Comparison of ENCODE assay signal across 15 mouse cellular contexts in genomic region chr11:105934816-105935215, GRCm38 (mm10). TPM values are rescaled to one million over a fixed set of nuclear protein-coding genes. Genes with fewer than 3 reads are reported as not detected.
DNase-seq lines count a peak whose midpoint lies in the region; ATAC-seq and TF ChIP-seq lines count a peak whose summit lies in the region.
"Had no signal": no experiment of that assay in that cellular context is flagged by ENCODE, and none has a peak within 500 bp of the region (broad histone marks: within the 10 kb centered on the region; RNA-seq: fewer than 3 reads in every experiment).

No protein-coding gene starts in this region.

- H3K27me3 ChIP-seq in forebrain, embryonic 10.5 days (ENCODE audit: poor library complexity, severe bottlenecking): no peaks in the 10 kb centered on the region
- no peaks in the 10 kb centered on the region for H3K27me3 ChIP-seq in forebrain, postnatal 0 days (ENCODE audit: insufficient read depth, low read length)
- H3K27me3 ChIP-seq in testis, adult 2 months (ENCODE audit: control insufficient read depth, insufficient read depth, low read length): no peaks in the 10 kb centered on the region
- 0 out of 2 replicates have a peak, but pooled peaks cover 8% of the 10 kb centered on the region for H3K27me3 ChIP-seq in hindbrain, embryonic 13.5 days
- H3K27me3 ChIP-seq in cerebellum, adult 2 months (ENCODE audit: control insufficient read depth, insufficient read depth, low read length): no peaks in the 10 kb centered on the region
- no peaks in the 10 kb centered on the region for H3K27me3 ChIP-seq in kidney, embryonic 16.5 days (ENCODE audit: insufficient read depth, low read length)
- H3K27me3 ChIP-seq: stomach, embryonic 15.5 days had no signal

- no peaks in the 10 kb centered on the region for H3K9me3 ChIP-seq in forebrain, embryonic 10.5 days
- no peaks in the 10 kb centered on the region for H3K9me3 ChIP-seq in forebrain, postnatal 0 days (ENCODE audit: low read length)
- H3K9me3 ChIP-seq in hindbrain, embryonic 13.5 days: no peaks in the 10 kb centered on the region
- H3K9me3 ChIP-seq in kidney, embryonic 16.5 days (ENCODE audit: low read length): no peaks in the 10 kb centered on the region
- H3K9me3 ChIP-seq: stomach, embryonic 15.5 days had no signal

- H3K4me3 ChIP-seq in forebrain, embryonic 10.5 days: no peak overlapping the region
- H3K4me3 ChIP-seq in forebrain, postnatal 0 days (ENCODE audit: low read depth, low read length): no peak overlapping the region
- no peak overlapping the region for H3K4me3 ChIP-seq in testis, adult 2 months (ENCODE audit: control insufficient read depth, low read depth, low read length)
- no peak overlapping the region for H3K4me3 ChIP-seq in hindbrain, embryonic 13.5 days
- no peak overlapping the region for H3K4me3 ChIP-seq in cerebellum, adult 2 months (replicated peaks; ENCODE audit: insufficient read depth, low read depth, low read length)
- H3K4me3 ChIP-seq in kidney, embryonic 16.5 days (ENCODE audit: low read length): no peak overlapping the region
- H3K4me3 ChIP-seq: stomach, embryonic 15.5 days had no signal

- H3K27ac ChIP-seq in forebrain, embryonic 10.5 days: peak overlapping the region; percentile 65
- H3K27ac ChIP-seq in forebrain, postnatal 0 days (ENCODE audit: low read depth, low read length): no peak overlapping the region
- H3K27ac ChIP-seq in testis, adult 2 months (ENCODE audit: control insufficient read depth, insufficient read depth, low read depth, low read length): peak overlapping the region; percentile 50
- no peak overlapping the region for H3K27ac ChIP-seq in hindbrain, embryonic 13.5 days
- no peak overlapping the region for H3K27ac ChIP-seq in cerebellum, adult 2 months (ENCODE audit: insufficient read depth, low read length)
- no peak overlapping the region for H3K27ac ChIP-seq in kidney, embryonic 16.5 days (ENCODE audit: low read length)

- no peak overlapping the region for H3K9ac ChIP-seq in forebrain, postnatal 0 days
- 0 out of 2 replicates have a peak overlapping the region, but pooled peaks have one; percentile 29 for H3K9ac ChIP-seq in hindbrain, embryonic 13.5 days
- H3K9ac ChIP-seq in kidney, embryonic 16.5 days (replicated peaks; ENCODE audit: low read length): no peak overlapping the region
- H3K9ac ChIP-seq: stomach, embryonic 15.5 days had no signal

- no peak for TF ChIP-seq CTCF in forebrain, postnatal 0 days (IDR thresholded peaks at IDR 0.05; ENCODE audit: low read depth)
- TF ChIP-seq CTCF in testis, adult 2 months (IDR thresholded peaks at IDR 0.05; ENCODE audit: control insufficient read depth, insufficient read depth, insufficient replicate concordance, low read depth, low read length): no peak
- TF ChIP-seq CTCF in cerebellum, adult 2 months (IDR thresholded peaks at IDR 0.05; ENCODE audit: borderline replicate concordance, insufficient read depth, low read depth, low read length): no peak

- H3K4me2 ChIP-seq in forebrain, postnatal 0 days (ENCODE audit: low read depth): no peak overlapping the region
- no peak overlapping the region for H3K4me2 ChIP-seq in hindbrain, embryonic 13.5 days
- no peak overlapping the region for H3K4me2 ChIP-seq in kidney, embryonic 16.5 days (replicated peaks; ENCODE audit: low read depth, low read length)
- H3K4me2 ChIP-seq: stomach, embryonic 15.5 days had no signal

- H3K36me3 ChIP-seq in forebrain, embryonic 10.5 days (replicated peaks): no peaks in the 10 kb centered on the region; the same call in 1 of the 2 replicates
- peaks cover 8% of the 10 kb centered on the region; the same call in 1 of the 2 replicates for H3K36me3 ChIP-seq in forebrain, postnatal 0 days (ENCODE audit: insufficient read depth)
- H3K36me3 ChIP-seq in testis, adult 2 months (ENCODE audit: control insufficient read depth, insufficient read depth, low read length): no peaks in the 10 kb centered on the region
- H3K36me3 ChIP-seq in hindbrain, embryonic 13.5 days: peaks cover 14% of the 10 kb centered on the region
- H3K36me3 ChIP-seq in kidney, embryonic 16.5 days (ENCODE audit: insufficient read depth, low read length): no peaks in the 10 kb centered on the region
- H3K36me3 ChIP-seq: stomach, embryonic 15.5 days had no signal

- ATAC-seq in forebrain, postnatal 0 days: no peak
- ATAC-seq in hindbrain, embryonic 13.5 days (ENCODE audit: low FRiP score): no peak
- ATAC-seq in kidney, embryonic 16.5 days (ENCODE audit: low FRiP score, low TSS enrichment): no peak

- whole genome bisulfite sequencing in forebrain, embryonic 10.5 days: 54% methylated on average over 6 of the region's 6 CpGs
- WGBS in forebrain, postnatal 0 days: 41% methylated on average over 6 of the region's 6 CpGs
- WGBS in hindbrain, embryonic 13.5 days: 30% methylated on average over 6 of the region's 6 CpGs
- WGBS in cerebellum, adult 2 months: 41% methylated on average over 6 of the region's 6 CpGs
- 55% methylated on average over 6 of the region's 6 CpGs for WGBS in kidney, embryonic 16.5 days

- no peak for DNase-seq in forebrain, embryonic 10.5 days (ENCODE audit: extremely low spot score, low spot score)
- no peak for DNase-seq in forebrain, postnatal 0 days
- DNase-seq in testis, postnatal 10 days (ENCODE audit: low spot score): no peak
- no peak for DNase-seq in spleen, postnatal 14 days (ENCODE audit: low spot score in 2 of 2)
- DNase-seq in cerebellum, adult 2 months: no peak
- DNase-seq: cerebellum, postnatal 25 days; kidney, adult 18-20 months; layer of hippocampus, postnatal 36 days; lung, postnatal 10 days had no signal

- H3K4me1 ChIP-seq in forebrain, embryonic 10.5 days: peaks cover 22% of the 10 kb centered on the region
- no peaks in the 10 kb centered on the region; the same call in 1 of the 2 replicates for H3K4me1 ChIP-seq in forebrain, postnatal 0 days (ENCODE audit: insufficient read depth)
- no peaks in the 10 kb centered on the region; the same call in 1 of the 2 replicates for H3K4me1 ChIP-seq in testis, adult 2 months (ENCODE audit: control insufficient read depth, insufficient read depth, low read length)
- H3K4me1 ChIP-seq in hindbrain, embryonic 13.5 days (replicated peaks): peaks cover 16% of the 10 kb centered on the region
- H3K4me1 ChIP-seq in cerebellum, adult 2 months (ENCODE audit: control insufficient read depth, insufficient read depth, low read length): no peaks in the 10 kb centered on the region
- no peaks in the 10 kb centered on the region for H3K4me1 ChIP-seq in kidney, embryonic 16.5 days (ENCODE audit: insufficient read depth, low read length)
- H3K4me1 ChIP-seq: stomach, embryonic 15.5 days had no signal

- no peak for TF ChIP-seq POLR2A in testis, adult 2 months (IDR thresholded peaks at IDR 0.05; ENCODE audit: control insufficient read depth, low read depth, low read length)
- TF ChIP-seq POLR2A in cerebellum, adult 2 months (IDR thresholded peaks at IDR 0.05; ENCODE audit: borderline replicate concordance, insufficient read depth, low read length): no peak

RNA-seq across cellular contexts. Expression of gene Cyb561, which starts 18.3 kb away (rescaled TPM):
- polyA plus RNA-seq in forebrain, embryonic 10.5 days (2016; fragmentation: Nextera tagmentation; extraction: Ambion mirVana): 14.5 and 15.4 TPM in 2 replicates
- 41.9 and 55.8 TPM in 2 replicates for total RNA-seq in forebrain, postnatal 0 days (2014; rRNA removed)
- 40.7 and 62.7 TPM in 2 replicates for polyA plus RNA-seq in forebrain, postnatal 0 days (2015; fragmentation: Nextera tagmentation; extraction: Ambion mirVana)
- 21.8 and 36.1 TPM in 2 replicates for polyA plus RNA-seq in testis, adult 2 months (2012; rRNA removed)
- 42.6 and 42.7 TPM in 2 replicates for polyA plus RNA-seq in hindbrain, embryonic 13.5 days (2015; fragmentation: Nextera tagmentation; extraction: Ambion mirVana)
- polyA plus RNA-seq in cerebellum, adult 2 months (2012; rRNA removed): 35.5 and 37.0 TPM in 2 replicates
- polyA plus RNA-seq in kidney, embryonic 16.5 days (2015; fragmentation: Nextera tagmentation; extraction: Ambion mirVana): 33.9 and 37.3 TPM in 2 replicates
- total RNA-seq: neutrophil, adult 5-6 weeks had no signal

RNA-seq across cellular contexts. Expression of gene Ace, which starts 32.9 kb away (rescaled TPM):
- 0.28 and 0.74 TPM in 2 replicates for polyA plus RNA-seq in forebrain, embryonic 10.5 days (2016; fragmentation: Nextera tagmentation; extraction: Ambion mirVana)
- total RNA-seq in forebrain, postnatal 0 days (2014; rRNA removed): 10.3 and 14.3 TPM in 2 replicates
- 5.3 and 8.0 TPM in 2 replicates for polyA plus RNA-seq in forebrain, postnatal 0 days (2015; fragmentation: Nextera tagmentation; extraction: Ambion mirVana)
- polyA plus RNA-seq in testis, adult 2 months (2012; rRNA removed): 389 and 421 TPM in 2 replicates
- polyA plus RNA-seq in hindbrain, embryonic 13.5 days (2015; fragmentation: Nextera tagmentation; extraction: Ambion mirVana): 2.4 and 2.5 TPM in 2 replicates
- 13.6 and 19.7 TPM in 2 replicates for polyA plus RNA-seq in cerebellum, adult 2 months (2012; rRNA removed)
- polyA plus RNA-seq in kidney, embryonic 16.5 days (2015; fragmentation: Nextera tagmentation; extraction: Ambion mirVana): 17.5 and 18.6 TPM in 2 replicates

RNA-seq across cellular contexts. Expression of gene Ace3, which starts 59.7 kb away (rescaled TPM):
- not detected in 2 replicates for polyA plus RNA-seq in forebrain, embryonic 10.5 days (2016; fragmentation: Nextera tagmentation; extraction: Ambion mirVana)
- total RNA-seq in forebrain, postnatal 0 days (2014; rRNA removed): not detected in 2 replicates
- polyA plus RNA-seq in forebrain, postnatal 0 days (2015; fragmentation: Nextera tagmentation; extraction: Ambion mirVana): not detected in 2 replicates
- 78.7 and 82.6 TPM in 2 replicates for polyA plus RNA-seq in testis, adult 2 months (2012; rRNA removed)
- 0.08 TPM in 1 of 2 replicates, not detected in the other for polyA plus RNA-seq in hindbrain, embryonic 13.5 days (2015; fragmentation: Nextera tagmentation; extraction: Ambion mirVana)
- not detected in 2 replicates for polyA plus RNA-seq in cerebellum, adult 2 months (2012; rRNA removed)
- not detected in 2 replicates for polyA plus RNA-seq in kidney, embryonic 16.5 days (2015; fragmentation: Nextera tagmentation; extraction: Ambion mirVana)
- total RNA-seq: layer of hippocampus, postnatal 36 days; neutrophil, adult 5-6 weeks had no signal
- polyA plus RNA-seq: frontal cortex, adult 2 months; stomach, embryonic 15.5 days had no signal

Comparison
In these comparisons a context has a peak if more than half of its experiments do, and no peak if none do; other contexts are left out.
1. H3K27ac ChIP-seq: peak in forebrain, embryonic 10.5 days (single experiment) and testis, adult 2 months (single experiment); none in forebrain, postnatal 0 days (single experiment), hindbrain, embryonic 13.5 days (single experiment), cerebellum, adult 2 months (single experiment) and kidney, embryonic 16.5 days (single experiment).
2. RNA of gene Ace, which starts 32.9 kb away (polyA plus RNA-seq): 389 to 421 TPM in testis, adult 2 months; 17.5 to 18.6 TPM in kidney, embryonic 16.5 days, 13.6 to 19.7 TPM in cerebellum, adult 2 months, 5.3 to 8.0 TPM in forebrain, postnatal 0 days, 2.4 to 2.5 TPM in hindbrain, embryonic 13.5 days and 0.28 to 0.74 TPM in forebrain, embryonic 10.5 days; every median in the first group is over 10 times any median in the second.
3. RNA of gene Ace3, which starts 59.7 kb away (polyA plus RNA-seq): 78.7 to 82.6 TPM in testis, adult 2 months; 0.08 TPM in hindbrain, embryonic 13.5 days, not detected in kidney, embryonic 16.5 days, not detected in forebrain, postnatal 0 days, not detected in cerebellum, adult 2 months and not detected in forebrain, embryonic 10.5 days; every median in the first group is over 10 times any median in the second.